Mouse (Mus musculus): ENCODE data around the gene Coq8a. TPM values are rescaled to one million over a fixed set of nuclear protein-coding genes. Genes with fewer than 3 reads are reported as not detected.
A peak's percentile ranks its signal among the peaks of the same experiment; 100 is the strongest.

The Coq8a gene
- polyA plus RNA-seq, 1 experiment from 2014 or later = 5.4 TPM

DNA sequence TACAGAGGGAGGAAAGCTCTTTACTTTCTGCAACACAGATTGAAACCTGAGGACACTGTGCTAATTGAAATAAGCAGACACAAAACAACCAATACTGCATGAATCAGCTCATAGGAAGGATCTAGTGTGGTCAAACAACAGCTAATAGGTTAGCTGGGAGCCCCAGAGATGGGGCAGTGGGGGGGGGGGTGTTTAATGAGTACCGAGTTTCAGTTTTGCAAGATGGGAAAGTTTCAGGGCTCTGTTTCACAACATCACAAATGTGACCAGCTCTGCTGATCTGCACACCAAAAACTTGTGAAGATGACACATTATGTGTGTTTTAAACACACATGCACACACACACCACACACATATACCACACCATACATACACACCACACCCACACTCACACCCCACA is 22.6 kb upstream of the Coq8a start:
- Histone ChIP-seq H3K4me3 (no peak overlapping the region), H3K4me2 (replicated peaks) (no peak overlapping the region), H3K9me3 (no peaks in the 10 kb centered on the region), H3K36me3 (no peaks in the 10 kb centered on the region), H3K27me3 (no peaks in the 10 kb centered on the region), H3K9ac (no peak overlapping the region), H3K4me1 (peaks cover 14% of the 10 kb centered on the region), H3K27ac (no peak overlapping the region)
- WGBS = 73% methylated on average over 1 of the region's 1 CpGs
- no peak for ATAC-seq (ENCODE audit: insufficient number of reproducible peaks, insufficient read depth, low FRiP score, low TSS enrichment)

DNA sequence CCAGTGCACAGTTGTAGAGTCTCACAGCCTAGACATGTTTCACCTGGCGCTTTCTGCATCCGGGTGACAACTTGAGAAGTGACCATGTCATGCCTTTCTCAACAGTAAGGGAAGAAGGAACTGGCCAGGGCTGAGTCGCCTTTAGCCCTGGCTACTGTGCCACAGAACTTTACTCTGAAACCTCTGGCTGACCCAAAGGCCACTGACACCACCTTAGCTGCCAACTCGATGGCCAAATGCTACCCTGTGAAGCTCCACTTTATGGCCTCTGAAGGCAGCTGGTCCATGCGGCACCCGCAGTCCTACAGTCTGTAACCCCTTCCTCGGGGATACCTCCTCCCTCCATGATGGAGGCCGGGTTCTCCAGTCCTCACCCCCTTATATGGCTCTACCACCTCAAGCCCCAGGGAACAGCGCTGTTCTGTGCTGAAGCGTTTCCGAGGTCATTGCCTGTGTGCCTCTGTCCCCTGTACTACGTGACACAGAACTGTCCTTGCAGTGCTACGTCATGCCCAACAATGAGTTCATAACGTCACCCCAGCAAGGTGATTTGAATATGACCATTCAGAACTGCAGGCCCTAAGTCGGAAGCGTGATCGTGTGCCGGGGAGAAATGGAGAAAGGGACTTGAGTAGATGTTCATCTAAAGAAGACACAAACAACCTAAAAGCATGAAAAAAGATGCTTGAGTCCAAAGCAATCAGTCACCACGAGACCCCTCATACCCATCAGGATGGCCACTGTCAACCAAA is 21.6 kb upstream of the Coq8a start:
- ATAC-seq (ENCODE audit: insufficient number of reproducible peaks, insufficient read depth, low FRiP score, low TSS enrichment) = no peak
- Histone ChIP-seq H3K9ac (no peak overlapping the region), H3K27ac (no peak overlapping the region), H3K27me3 (no peaks in the 10 kb centered on the region), H3K4me2 (replicated peaks) (no peak overlapping the region), H3K9me3 (no peaks in the 10 kb centered on the region), H3K4me3 (no peak overlapping the region), H3K36me3 (no peaks in the 10 kb centered on the region), H3K4me1 (peaks cover 7% of the 10 kb centered on the region; the same call in 1 of the 2 replicates)
- WGBS = 88% methylated on average over 19 of the region's 19 CpGs

DNA sequence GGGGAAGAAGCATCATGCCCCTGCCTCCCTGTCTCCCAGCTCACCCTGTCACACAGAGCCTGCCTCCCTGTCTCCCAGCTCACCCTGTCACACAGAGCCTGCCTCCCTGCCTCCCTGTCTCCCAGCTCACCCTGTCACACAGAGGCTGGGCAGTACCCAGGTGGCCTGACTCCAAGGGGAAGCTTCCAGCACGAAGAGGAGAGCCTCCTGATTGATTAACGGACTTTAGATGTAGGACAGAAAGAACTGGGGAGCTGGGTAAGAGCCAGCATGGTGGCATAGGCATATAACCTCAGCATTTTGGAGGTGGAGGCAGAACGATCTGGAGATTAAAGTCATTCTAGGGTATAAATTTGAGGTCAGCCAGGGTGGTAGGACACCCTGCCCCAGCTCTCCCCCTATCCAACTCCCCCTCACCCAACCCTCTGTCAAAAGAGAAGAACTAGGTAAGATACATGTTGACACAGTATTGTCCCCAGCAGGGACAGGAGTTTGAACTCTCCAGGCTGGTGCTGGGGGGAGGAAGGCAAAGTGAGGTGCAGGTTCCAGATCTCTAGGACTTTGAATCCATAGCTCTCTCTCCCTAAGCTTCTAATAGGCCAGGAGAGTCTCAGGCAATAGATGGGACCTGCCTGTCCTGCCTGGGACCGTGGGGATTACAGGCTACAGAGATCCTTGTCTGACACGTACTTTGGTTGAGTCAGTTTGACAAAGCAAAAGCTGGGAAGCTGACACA is 17.3 kb upstream of the Coq8a start:
- 69% methylated on average over 5 of the region's 5 CpGs for WGBS
- ATAC-seq (ENCODE audit: insufficient number of reproducible peaks, insufficient read depth, low FRiP score, low TSS enrichment) = no peak
- Histone ChIP-seq H3K27me3 (no peaks in the 10 kb centered on the region), H3K4me3 (no peak overlapping the region), H3K36me3 (no peaks in the 10 kb centered on the region), H3K27ac (no peak overlapping the region), H3K4me1 (no peaks in the 10 kb centered on the region), H3K4me2 (replicated peaks) (no peak overlapping the region), H3K9me3 (no peaks in the 10 kb centered on the region), H3K9ac (no peak overlapping the region)

DNA sequence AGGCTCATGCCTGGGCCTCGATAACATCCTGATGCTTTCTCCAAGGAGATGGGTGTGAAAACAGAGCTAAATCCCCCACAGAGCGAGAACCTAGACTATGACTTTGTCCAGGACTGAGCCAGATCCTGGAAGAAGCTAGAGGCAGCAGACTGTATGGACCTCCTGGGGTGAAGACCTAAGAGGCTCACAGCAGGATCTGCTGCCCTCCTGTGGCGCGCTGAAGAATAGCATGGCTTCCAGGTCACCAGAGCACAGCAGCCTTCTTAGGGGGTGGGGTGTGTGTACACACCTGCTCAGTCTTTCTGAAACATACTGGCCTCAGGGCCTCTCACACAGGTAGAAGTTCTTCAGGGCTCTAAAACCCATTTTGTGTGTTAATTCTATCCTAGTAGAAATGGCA is 15.6 kb upstream of the Coq8a start:
- no peaks in the 10 kb centered on the region for H3K27me3 ChIP-seq
- no peak overlapping the region for H3K27ac ChIP-seq
- peak; percentile 67; the same call in 1 of the 2 replicates for ATAC-seq (ENCODE audit: insufficient number of reproducible peaks, insufficient read depth, low FRiP score, low TSS enrichment)
- H3K36me3 ChIP-seq = no peaks in the 10 kb centered on the region
- H3K9ac ChIP-seq = no peak overlapping the region
- 20% methylated on average over 4 of the region's 4 CpGs for WGBS
- no peak overlapping the region for H3K4me2 ChIP-seq (replicated peaks)
- H3K9me3 ChIP-seq = no peaks in the 10 kb centered on the region
- H3K4me1 ChIP-seq = no peaks in the 10 kb centered on the region
- no peak overlapping the region for H3K4me3 ChIP-seq

DNA sequence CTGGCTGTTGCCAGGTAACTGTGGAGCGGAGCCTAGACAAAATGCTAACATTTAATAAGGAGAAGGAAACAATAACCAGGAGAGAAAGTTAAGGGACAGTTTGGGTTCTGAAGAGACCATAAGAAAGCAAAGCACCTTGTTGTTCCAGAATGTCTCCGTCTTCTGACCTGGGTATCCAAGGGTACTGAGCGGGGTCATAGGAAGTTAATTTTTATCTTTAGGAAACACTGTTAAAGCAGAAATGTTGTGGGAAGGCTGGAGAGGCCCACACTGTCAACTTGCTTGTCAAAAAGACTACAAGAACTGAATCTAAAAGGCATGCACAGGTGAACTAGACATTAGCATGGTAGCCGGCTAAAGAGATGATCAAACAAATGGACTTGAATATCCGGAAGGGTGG is 13.5 kb upstream of the Coq8a start:
- no peak overlapping the region for H3K27ac ChIP-seq
- no peaks in the 10 kb centered on the region for H3K27me3 ChIP-seq
- no peaks in the 10 kb centered on the region for H3K4me1 ChIP-seq
- ATAC-seq (ENCODE audit: insufficient number of reproducible peaks, insufficient read depth, low FRiP score, low TSS enrichment) = no peak
- H3K9me3 ChIP-seq = no peaks in the 10 kb centered on the region
- H3K4me2 ChIP-seq (replicated peaks) = no peak overlapping the region
- H3K4me3 ChIP-seq = no peak overlapping the region
- H3K36me3 ChIP-seq = no peaks in the 10 kb centered on the region
- H3K9ac ChIP-seq = no peak overlapping the region
- 90% methylated on average over 5 of the region's 5 CpGs for WGBS

DNA sequence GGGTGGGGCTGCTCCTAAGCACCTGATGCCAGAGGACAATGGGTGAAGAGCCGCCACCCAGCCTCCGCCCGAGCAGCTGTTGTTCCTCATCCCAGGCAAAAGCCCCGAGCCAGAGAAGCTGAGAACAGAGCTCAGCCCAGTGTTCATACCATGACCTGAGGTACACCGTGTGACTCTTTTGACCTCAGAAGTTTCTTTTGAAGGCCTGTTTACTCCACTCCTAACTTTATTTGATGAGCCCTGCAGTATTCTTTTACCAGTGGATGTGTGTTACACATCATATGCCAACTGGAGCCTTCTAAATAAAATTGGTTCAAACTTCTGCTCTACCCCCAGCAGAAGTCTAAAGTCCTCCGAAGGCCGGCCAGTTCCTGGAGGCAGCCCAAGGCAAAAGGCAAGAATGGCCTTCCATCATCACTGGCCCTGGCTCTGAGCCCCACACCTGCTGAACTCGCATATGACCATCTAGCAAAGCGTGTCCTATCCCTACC is 11.4 kb upstream of the Coq8a start:
- Histone ChIP-seq H3K9me3 (no peaks in the 10 kb centered on the region), H3K4me2 (replicated peaks) (no peak overlapping the region), H3K9ac (no peak overlapping the region), H3K36me3 (no peaks in the 10 kb centered on the region), H3K27me3 (no peaks in the 10 kb centered on the region), H3K27ac (no peak overlapping the region), H3K4me1 (no peaks in the 10 kb centered on the region), H3K4me3 (no peak overlapping the region)
- 84% methylated on average over 9 of the region's 9 CpGs for WGBS
- ATAC-seq (ENCODE audit: insufficient number of reproducible peaks, insufficient read depth, low FRiP score, low TSS enrichment) = no peak

DNA sequence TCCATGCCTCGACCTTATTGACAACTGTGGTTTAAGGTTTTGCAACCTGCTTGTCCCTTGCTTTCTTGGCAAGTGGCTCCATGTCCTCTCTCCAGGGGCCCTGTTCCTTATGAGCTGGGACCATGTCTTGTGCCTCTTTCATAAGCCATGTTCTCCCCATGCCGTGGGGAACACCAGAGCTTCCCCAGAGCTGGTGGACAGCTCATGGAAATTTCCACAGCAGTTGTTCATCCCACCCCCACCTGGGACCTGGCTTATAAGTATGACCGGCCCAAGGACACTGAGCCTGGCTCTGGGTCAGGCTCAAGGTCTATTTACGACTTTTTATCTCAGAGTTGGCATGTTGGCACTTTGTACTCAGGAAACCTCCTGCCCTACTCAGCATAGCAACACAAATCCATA is 10.6 kb upstream of the Coq8a start:
- Histone ChIP-seq H3K4me1 (no peaks in the 10 kb centered on the region), H3K9me3 (0 out of 2 replicates have a peak, but pooled peaks cover 3% of the 10 kb centered on the region), H3K4me2 (replicated peaks) (no peak overlapping the region), H3K9ac (no peak overlapping the region), H3K27ac (no peak overlapping the region), H3K4me3 (no peak overlapping the region), H3K36me3 (no peaks in the 10 kb centered on the region), H3K27me3 (no peaks in the 10 kb centered on the region)
- ATAC-seq (ENCODE audit: insufficient number of reproducible peaks, insufficient read depth, low FRiP score, low TSS enrichment) = no peak
- 79% methylated on average over 4 of the region's 4 CpGs for WGBS

DNA sequence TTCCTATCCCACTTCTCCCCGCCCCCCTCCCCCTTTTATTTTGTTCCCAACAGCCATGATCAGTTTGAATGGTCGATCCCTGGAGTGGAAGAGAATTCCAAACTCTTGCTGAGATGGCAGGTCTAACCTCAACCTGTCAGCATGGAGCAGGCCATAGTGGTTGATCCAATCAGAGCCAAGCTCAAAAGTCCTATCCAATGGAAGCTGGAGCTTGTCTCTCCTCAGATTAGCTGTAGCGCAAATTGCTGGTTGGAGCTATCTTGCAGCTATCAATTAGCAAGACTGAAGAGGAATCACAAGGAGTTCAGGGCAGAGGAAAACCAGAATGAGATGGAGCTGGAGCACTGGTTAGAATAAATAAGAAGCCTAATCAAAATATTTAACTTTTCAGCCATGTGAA is 9.0 kb upstream of the Coq8a start:
- H3K36me3 ChIP-seq = no peaks in the 10 kb centered on the region

DNA sequence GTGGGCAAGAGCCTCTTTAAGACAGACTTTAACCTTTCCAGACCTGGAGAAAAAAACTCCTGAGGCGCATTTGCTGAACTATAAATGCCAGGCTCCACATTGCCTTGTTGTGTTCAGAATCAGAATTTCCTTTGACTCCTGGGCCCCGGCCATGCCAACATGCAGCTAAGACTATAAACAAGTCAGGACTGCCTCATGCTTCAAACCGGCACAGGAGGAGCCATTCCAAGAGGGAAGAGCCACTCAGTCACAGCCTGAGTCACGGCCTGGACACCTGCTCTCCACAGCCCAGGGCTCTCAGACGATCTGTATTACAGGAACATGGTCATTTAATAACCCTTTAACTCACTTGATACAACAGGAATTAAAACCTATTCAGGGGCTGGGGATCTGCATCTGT is 1.3 kb upstream of the Coq8a start:
- H3K4me3 ChIP-seq = no peak overlapping the region
- H3K36me3 ChIP-seq = no peaks in the 10 kb centered on the region
- H3K27me3 ChIP-seq = no peaks in the 10 kb centered on the region
- H3K4me1 ChIP-seq = no peaks in the 10 kb centered on the region
- H3K9ac ChIP-seq = no peak overlapping the region
- no peak for ATAC-seq (ENCODE audit: insufficient number of reproducible peaks, insufficient read depth, low FRiP score, low TSS enrichment)
- no peak overlapping the region for H3K4me2 ChIP-seq (replicated peaks)
- H3K9me3 ChIP-seq = 0 out of 2 replicates have a peak, but pooled peaks cover 4% of the 10 kb centered on the region
- H3K27ac ChIP-seq = no peak overlapping the region
- WGBS = 70% methylated on average over 5 of the region's 5 CpGs

More for the DNA sequence above, 9.0 kb upstream of the Coq8a start:
- ATAC-seq (ENCODE audit: insufficient number of reproducible peaks, insufficient read depth, low FRiP score, low TSS enrichment) = no peak
- Histone ChIP-seq H3K4me2 (replicated peaks) (no peak overlapping the region), H3K27ac (no peak overlapping the region), H3K9me3 (0 out of 2 replicates have a peak, but pooled peaks cover 4% of the 10 kb centered on the region), H3K4me3 (no peak overlapping the region), H3K9ac (no peak overlapping the region), H3K27me3 (no peaks in the 10 kb centered on the region), H3K4me1 (no peaks in the 10 kb centered on the region)
- 79% methylated on average over 3 of the region's 3 CpGs for WGBS

DNA sequence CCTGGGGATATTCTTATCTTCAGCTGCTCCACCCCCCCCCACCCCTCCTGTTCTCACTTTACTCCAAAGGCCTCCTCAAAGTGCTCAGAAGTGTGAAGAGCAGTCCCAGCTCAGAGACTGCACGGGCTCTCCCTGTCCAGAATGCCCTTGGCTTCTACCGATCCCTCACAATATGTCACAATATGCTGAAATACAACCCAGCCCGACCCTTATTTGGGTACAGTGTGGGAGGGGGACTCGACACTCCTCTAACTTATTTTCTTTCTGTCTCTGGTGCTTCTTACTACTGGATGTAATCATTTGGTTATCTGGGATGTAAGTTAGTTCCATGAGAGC is 281 bp upstream of the Coq8a start:
- no peaks in the 10 kb centered on the region for H3K9me3 ChIP-seq
- no peak overlapping the region for H3K4me2 ChIP-seq (replicated peaks)
- H3K4me3 ChIP-seq = no peak overlapping the region
- H3K27me3 ChIP-seq = no peaks in the 10 kb centered on the region
- H3K27ac ChIP-seq = no peak overlapping the region
- H3K9ac ChIP-seq = no peak overlapping the region
- WGBS = 65% methylated on average over 4 of the region's 4 CpGs
- H3K36me3 ChIP-seq = no peaks in the 10 kb centered on the region
- peaks cover 6% of the 10 kb centered on the region for H3K4me1 ChIP-seq
- ATAC-seq (ENCODE audit: insufficient number of reproducible peaks, insufficient read depth, low FRiP score, low TSS enrichment) = no peak

DNA sequence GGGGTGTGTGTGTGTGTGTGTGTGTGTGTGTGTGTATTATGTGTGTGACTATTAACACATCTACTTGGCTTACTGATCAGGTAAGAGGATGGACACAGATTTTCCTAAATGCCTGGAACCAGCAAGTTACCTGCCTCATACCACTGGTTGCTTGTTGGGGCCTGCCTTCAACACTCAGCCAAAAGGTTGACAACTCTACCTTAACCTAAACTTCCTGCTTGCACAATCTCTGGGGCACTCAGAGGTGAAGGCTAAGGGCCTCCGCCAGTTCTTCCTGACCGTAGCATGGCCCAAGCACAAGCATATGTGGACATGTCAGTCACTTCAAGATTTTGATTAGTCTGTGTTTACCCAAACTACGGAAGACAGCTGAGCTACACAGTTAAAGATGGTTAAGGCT is 1.4 kb downstream of the Coq8a start:
- peaks cover 6% of the 10 kb centered on the region for H3K4me1 ChIP-seq
- no peak overlapping the region for H3K9ac ChIP-seq
- H3K36me3 ChIP-seq = no peaks in the 10 kb centered on the region
- no peaks in the 10 kb centered on the region for H3K9me3 ChIP-seq
- no peaks in the 10 kb centered on the region for H3K27me3 ChIP-seq
- no peak overlapping the region for H3K4me3 ChIP-seq
- ATAC-seq (ENCODE audit: insufficient number of reproducible peaks, insufficient read depth, low FRiP score, low TSS enrichment) = no peak
- H3K27ac ChIP-seq = no peak overlapping the region
- 74% methylated on average over 3 of the region's 3 CpGs for WGBS
- H3K4me2 ChIP-seq (replicated peaks) = no peak overlapping the region

DNA sequence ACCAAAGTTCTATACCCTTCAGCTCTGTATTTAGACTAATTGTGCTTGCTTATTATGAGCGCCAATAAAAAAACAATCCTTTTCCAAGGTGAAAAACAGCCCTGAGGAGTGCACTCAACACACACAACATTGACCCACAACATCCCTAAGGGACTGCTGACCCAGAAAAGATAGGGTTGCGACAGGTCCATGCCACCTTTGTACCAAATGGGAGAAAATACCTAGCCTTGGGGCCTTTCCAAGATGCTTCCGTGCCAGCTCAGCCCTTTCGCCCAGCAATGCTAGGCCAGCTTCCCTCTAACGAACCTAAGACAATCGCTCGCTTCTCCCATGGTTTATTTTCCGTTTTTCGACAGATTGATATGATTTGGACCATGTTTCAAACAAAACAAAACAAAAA is 2.9 kb downstream of the Coq8a start:
- Histone ChIP-seq H3K27ac (no peak overlapping the region), H3K9ac (no peak overlapping the region), H3K4me1 (peaks cover 6% of the 10 kb centered on the region), H3K4me2 (replicated peaks) (peak overlapping the region; percentile 96), H3K9me3 (no peaks in the 10 kb centered on the region), H3K27me3 (no peaks in the 10 kb centered on the region), H3K4me3 (0 out of 2 replicates have a peak overlapping the region, but pooled peaks have one; percentile 67), H3K36me3 (no peaks in the 10 kb centered on the region)
- no peak for ATAC-seq (ENCODE audit: insufficient number of reproducible peaks, insufficient read depth, low FRiP score, low TSS enrichment)
- 93% methylated on average over 9 of the region's 9 CpGs for WGBS
